Mouse (Mus musculus) NIH3T3 (cell line): ENCODE results near the gene Fam193a.
A peak's percentile ranks its signal among the peaks of the same experiment; 100 is the strongest.

Experiments used
- DNase-seq: peaks from one replicate; pipeline ENCODE4 v3.0.0-alpha.2; 2012; ENCODE audit warnings: low read depth

Fam193a gene

DNA sequence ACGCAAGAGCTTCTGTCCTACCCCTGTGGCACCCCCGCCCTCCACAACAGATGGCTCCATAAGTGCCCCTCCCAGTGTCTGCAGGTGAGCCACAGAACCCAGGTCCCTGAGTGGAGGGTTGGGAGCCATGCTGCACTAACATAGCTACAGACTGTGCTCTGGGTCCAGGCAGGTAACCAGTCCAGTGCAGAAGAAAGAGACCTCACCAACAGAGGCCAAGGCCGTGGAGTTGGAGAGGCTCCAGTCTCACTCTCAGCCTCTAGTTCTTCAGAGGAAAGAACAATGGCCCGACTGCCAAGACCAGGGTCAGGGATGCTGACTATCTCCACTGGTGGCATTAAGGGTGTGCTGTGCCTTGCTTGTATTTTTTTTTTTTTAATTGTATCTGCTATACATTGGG, 91.6 kb downstream of the Fam193a start:
- DNase-seq = no peak

DNA sequence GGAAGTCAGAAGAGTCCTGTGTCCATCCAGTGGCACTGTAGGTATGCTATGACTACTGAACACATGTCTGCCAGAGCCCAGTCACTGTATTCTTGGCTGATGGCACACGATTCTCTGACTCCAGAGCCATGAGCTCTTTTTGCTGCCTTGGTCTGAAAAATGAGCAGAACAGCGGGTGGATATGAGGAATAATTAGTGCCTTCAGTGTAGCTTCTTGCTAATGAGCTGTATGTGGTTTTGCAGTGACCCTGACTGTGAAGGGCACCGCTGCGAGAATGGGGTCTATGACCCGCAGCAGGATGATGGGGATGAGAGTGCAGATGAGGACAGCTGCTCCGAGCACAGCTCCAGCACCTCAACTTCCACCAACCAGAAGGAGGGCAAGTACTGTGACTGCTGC, 92.1 kb downstream of the Fam193a start:
- no peak for DNase-seq

DNA sequence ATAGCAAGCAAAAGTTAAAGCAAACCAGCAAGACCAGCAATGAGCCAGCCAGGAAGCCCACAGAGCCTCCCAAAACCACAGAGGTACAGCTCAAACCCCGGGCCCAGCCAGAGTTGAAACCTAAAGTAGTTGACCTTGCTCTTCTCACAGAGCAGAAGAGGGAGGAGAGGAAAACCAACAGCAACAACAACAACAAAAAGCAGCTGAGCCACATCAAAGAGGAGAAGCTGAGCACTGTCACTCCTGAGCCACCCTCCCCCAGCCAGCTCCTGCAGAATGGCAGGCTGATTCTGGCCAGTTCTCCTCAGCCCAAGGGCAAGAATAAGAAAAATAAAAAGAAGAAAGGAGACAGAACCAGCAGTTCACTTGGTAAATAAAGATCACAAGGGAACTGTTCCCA, 96.3 kb downstream of the Fam193a start:
- no peak for DNase-seq

DNA sequence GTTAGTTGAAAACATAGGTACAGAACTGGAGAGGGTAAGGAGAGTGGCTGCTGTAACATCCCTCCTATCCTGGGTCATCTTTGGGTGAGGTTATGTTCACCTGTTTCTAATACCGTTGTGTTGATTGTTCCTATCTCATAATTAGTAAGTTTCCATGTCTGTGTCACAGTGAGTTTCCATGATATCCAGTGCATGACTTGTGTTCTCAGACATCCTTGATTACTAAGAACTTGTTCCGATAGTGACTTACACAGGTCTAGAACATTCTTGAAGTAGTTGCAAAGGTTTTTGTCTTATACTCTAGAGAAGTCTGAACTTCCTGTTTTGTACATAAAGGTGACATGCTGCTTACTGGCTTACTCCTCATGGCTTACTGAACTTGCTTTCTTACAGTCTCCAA, 96.9 kb downstream of the Fam193a start:
- no peak for DNase-seq

DNA sequence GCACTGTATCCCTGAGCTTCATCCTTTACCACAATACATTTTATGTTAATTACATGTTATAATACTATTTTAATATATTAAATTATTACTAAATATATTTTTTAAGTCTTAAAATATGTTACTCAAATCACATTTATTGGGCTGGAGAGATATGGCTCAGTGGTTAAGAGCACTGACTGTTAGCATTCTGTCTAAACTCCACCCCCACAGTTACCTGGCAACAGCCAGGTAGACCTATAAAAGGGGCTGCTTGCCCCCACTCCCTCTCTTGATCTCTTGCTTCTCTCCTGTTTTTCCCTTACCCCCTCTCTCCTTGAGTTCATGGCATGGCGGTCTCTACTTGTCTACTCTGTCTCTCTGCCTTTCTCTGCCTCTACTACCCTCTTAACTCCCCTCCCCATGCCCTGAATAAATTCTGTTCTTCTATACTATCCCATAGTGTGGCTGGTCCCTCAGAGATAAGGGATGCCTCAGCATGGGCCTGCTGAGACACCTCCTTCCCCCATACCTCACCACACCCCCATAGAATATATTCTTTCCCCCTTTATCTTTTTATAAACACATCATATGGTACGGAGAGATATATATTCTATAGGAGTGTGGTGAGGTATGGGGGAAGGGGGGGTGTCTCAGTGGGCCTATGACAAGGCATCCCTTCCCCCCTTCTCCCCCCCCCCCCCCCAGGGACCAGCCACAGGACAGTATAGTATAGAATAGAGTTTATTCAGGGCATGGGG, 98.5 kb downstream of the Fam193a start:
- DNase-seq = no peak

DNA sequence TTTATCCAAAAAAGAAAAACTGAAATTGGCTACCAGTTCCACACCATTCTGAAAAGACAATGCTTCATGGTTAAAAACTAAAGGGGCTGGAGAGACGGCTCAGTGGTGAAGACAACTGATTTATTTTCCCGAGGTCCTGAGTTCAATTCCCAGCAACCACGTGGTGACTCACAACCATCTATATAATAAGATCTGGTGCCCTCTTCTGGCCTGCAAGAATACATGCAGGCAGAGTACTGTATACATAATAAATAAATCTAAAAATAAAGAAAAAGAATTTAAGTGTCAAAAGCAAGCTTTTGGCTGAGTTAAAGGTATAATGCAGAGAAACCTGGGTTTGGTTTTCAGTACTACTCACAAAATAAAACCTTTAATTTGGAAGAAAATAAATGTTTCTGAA, 111.2 kb downstream of the Fam193a start:
- DNase-seq = peak; percentile 43

DNA sequence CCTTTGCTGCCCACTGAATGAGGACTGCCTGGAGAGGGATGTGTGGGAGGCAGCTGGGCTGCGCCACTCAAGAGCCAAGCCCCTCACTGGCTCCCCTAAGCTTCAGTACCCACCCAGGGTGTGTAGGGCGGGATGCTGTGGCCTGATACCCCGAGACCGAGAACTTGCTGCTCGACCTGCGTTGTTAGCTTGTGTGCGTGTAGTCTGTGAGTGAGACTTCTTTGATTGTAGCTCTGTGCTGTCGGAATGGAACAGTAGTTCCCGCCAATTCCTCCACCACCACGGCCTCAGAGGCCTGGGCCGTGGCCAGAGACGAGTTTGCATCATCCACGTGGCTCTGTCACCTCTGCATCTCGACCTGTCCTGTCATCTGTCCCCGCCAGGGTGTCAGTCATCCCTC, 116.0 kb downstream of the Fam193a start:
- no peak for DNase-seq

DNA sequence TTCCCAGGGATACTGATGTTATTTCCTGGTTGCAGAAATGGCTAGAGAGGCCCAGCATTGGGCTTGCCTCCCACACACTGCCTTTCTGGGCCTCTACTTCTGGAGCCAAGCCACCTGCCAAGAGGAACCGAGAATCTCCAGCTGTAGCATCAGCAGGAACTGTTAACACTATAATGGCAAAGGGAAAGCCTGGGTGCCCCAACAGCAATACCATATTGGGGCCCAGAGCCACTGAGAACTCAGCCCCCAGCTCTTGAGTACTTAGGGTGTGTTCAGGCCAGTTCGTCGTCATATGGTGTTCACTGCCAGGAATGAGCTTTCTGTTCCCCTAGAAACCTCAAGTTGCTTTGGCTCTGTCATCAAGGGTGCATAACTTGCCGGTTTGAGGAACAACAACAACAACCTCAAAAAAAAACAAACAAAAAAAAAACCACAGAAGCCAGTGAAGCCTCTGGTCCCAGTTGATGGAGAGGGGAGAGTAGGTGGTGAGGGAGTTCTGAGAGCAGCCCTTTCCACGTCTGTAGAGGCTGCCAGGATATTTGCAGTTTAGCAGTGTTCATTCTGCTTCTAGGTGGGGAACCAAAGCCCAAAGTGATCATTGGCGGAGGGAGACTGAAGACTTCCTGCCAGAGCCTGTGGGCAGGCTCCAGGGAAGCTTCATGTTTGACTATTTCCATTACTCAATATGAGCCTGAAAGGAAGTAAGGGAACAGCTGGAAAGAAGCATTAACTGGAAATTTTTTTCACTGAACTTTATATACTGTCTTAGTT, 117.8 kb downstream of the Fam193a start:
- no peak for DNase-seq

DNA sequence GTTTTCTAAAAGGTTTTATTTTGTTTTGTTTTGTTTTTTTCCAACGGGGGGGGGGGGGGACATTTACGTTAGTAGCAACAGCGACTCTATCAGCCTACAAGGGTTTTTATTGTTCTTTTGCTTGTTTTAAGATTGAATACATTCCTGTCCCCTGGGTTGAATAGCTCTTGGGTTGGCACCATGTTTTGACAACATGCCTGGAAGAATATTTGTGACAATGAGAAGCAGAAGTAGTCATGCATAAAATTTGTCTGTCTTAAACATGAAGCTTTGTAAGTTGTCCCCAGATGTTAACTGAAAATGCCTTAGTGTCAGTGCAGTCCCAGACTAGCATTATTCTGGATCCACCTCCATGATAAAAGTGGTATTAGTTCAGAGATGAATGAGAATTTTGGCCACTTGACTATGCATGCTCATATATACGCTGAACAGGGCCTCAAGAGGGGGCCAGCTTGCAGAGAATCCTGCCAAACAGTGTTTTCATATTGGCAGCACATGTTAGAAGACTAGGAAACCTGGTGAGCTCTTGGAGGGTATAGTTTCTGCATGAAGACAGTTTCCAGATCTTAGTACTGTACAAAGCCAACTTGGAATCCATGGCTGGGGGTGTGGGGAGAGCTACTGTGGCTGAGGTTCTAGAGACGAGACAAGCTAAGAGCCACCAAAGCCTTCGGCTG, 119.1 kb downstream of the Fam193a start:
- no peak for DNase-seq

DNA sequence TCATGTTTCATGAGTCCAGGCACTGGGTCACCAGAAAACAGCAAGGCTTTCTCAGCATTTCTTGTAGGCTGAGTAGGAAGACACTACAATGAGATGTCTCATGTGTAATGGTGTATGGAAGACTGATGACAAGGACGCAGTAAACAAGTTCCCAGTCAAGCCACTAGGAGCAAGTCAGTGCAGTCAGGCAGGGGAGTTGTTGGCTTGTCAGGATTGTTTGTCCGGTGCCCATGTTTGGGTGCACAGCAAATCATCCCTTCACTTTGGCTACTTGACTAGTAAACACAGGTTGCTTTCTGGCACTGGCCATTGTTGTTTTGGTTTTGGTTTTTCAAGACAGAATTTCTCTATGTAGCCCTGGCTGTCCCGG, 119.7 kb downstream of the Fam193a start:
- DNase-seq = no peak

DNA sequence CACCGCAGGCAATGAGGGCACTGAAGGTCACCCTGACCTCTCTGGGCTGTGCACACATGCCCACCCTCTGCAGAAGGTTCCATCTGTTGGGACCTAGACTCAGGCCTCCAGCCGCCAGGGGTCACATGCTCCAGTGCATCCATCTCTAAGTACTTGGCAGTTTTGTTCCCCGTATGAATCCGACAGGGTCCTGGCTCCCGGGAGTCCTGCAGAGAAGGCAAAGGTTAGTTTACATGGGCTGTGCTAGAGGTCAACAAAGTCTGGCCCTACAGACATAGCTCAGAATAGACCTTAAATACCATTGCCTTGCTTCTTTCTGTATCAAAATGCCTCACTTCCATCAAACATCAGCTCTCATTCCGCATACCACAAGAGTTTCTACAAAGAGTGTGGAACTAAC, 127.0 kb downstream of the Fam193a start:
- no peak for DNase-seq

DNA sequence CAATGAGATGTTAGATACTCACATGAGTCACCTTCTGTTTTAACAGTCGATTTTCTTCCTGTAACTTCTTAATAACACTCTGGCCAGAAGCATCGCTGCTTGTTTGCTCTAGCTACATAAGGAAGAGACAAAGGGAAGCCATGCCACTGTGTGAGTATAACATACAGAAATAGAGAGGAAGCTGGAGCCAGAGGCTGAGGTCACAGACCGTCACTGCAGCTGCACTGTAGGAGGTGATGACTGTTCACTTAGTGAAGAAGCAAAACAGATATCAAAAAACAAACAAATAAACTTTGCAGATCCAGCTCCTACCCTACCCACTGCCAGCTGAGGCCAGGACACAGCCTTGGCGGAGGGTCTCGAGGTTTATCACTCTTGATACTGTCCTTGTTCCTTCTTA, 131.2 kb downstream of the Fam193a start:
- DNase-seq = no peak

DNA sequence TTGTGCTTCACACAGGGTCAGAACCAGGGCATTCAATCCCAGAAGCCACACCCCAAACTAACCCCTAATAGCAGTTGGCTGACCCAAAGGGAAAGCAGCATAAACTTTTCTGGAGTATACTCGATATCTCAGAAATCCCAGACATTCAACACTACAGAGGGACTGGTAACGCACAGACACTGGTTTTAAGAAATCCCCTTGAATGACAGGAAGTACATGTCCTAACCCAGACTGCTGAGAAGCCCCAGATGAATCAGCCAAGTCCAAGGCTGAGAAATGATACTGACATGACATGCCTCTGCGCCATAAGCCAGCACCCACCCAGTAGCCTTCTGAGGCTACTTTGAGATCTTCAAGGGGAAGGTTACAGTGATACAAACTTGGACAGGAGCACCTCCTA, 131.9 kb downstream of the Fam193a start:
- DNase-seq = no peak

DNA sequence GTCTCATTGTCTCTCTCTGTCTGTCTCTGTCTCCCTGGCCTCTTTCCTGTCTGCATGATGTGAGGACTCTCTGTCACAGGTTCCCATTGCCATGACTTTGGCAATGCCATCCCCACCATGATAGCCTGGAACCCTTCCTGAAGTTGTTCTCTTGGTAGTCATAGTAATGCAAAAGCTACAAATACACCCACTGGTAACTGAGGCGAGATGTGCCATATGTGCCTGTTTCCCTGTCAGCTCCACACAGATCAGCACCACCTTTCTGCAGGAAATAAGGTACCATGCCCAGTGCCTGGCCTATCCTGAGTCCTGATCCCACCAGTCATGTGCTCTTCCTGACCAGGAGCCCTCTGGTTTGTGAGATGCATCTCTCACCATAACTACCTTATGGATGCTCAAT, 132.7 kb downstream of the Fam193a start:
- DNase-seq = no peak

DNA sequence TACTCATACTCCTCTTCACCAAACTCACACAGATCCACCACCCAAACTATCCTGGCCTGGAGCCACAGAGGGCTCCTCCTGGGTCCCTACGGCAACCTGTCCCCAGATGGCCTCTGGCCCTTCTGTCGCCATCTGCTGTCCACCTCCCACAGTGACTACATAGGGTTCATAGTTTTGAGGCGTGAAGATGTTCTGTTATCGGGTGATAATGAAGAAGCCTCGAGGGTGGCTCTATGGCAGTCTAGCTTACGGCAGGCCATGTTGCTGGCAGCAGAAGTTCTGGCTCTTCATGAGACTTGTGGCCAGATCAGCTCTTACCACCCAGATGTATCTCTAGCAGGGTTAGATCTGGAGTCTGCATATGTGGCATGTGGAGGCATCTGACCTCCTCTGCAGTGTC, 133.1 kb downstream of the Fam193a start:
- no peak for DNase-seq

DNA sequence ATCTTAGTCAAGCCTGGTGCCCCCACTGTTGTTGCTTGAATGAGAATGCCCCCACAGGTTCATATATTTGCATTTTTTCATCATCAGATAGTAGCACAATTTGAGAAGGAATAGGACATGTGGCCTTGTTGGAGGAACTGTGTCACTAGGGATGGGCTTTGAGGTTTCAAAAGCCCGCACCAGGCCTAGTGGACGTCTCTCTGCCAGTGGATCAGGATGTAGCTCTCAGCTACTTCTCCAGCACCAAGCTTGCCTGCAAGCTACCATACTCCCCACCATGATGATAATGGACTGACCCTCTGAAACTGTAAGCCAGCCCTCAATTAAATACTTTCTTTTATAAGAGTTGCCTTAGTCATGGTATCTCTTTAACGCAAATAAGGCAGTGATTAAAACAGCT, 142.8 kb downstream of the Fam193a start:
- no peak for DNase-seq

DNA sequence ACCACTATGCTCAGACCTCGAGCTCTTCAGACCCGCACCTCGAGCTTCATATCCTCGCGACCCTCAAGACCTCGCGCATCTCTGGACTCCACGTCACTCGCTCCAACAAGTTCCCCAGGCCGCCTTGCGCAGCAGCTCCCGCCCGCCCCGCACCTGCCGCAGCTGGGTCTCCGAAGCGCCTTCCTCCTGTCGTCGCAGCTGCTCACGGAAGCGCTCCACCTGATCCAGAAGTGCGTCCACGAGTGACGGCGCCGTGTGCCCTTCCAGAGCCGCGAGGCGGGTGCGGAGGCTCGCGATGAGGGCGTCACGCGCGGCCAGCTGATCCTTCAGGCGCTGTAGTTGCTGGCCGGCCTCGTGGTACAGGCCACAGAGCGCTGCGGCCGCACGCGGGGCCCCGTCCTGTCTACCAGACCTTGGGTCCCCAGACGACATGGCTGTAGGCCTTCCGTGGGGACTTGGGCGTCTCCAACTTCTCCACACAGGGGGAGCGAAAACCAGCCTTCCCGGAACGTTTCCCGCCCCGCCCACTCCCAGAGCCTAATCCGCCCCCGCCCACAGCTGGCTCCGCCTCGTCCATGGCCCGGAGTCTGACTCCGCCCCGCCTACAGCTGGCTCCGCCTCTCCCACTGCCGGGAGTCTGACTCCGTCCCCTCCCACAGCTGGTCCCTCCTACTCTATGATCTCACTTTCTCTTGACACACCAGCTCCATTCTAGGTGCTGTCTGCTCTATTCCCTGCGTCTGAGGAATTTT, 143.9 kb downstream of the Fam193a start, which contains the start of gene Tnip2:
Gene Tnip2, minus strand, starts transcription at position 526 of the 752 bp plus-strand sequence.
- peak; percentile 98 for DNase-seq

DNA sequence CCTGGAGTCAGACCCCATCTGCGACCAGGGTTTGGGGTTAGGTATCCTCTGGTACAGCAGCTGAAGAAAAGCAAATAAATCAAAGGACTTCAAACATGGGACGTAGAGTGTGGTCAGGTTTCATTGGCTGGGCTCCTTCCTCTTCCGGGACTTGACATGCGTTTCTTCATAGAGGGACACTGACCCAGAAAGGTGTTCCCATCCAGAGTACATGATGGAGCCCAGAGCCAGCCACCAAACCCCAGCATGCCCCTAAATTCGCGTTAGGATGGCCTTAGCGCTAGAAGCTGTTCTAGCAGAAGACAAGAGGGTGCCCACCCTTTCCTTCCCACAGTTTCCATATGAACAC, 144.5 kb downstream of the Fam193a start:
- no peak for DNase-seq

DNA sequence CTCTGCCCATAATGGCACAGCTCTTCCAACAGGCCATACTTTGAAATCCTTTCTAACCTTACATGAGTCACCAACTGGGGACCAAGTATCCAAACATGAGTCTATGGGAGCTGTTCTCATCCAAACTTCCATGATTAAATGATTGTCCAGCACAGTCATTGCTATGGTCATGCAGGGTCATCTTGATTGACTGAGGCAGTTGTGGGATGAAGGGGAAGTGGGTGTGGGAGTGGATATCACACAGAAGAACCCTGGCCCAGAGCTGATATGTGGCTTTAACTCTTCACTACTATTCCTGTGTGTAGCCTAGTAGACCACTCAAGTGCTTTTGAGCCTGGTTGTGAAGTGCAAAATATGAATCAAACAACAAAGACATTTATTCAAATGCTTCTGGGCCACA, 145.4 kb downstream of the Fam193a start:
- DNase-seq = no peak

DNA sequence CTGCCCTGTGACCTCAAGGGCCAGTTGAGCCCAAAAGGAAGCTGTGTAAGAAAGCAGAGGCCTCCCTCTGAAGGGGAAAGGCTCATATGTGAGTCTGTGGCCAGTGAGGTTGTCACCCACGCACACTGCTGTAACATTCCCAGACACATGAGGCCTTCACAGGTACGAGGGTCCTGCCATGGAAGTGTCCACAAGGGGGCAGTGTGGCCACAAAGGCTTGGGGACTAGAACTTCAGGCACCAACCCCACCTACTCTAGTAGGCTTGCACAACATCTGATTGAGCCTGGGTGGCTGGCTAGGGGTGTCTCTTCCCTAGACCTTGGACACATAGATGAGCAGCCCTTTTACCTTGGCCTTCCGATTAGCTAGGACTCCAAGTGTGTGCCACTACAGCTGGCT, 148.2 kb downstream of the Fam193a start:
- DNase-seq = peak; percentile 89

DNA sequence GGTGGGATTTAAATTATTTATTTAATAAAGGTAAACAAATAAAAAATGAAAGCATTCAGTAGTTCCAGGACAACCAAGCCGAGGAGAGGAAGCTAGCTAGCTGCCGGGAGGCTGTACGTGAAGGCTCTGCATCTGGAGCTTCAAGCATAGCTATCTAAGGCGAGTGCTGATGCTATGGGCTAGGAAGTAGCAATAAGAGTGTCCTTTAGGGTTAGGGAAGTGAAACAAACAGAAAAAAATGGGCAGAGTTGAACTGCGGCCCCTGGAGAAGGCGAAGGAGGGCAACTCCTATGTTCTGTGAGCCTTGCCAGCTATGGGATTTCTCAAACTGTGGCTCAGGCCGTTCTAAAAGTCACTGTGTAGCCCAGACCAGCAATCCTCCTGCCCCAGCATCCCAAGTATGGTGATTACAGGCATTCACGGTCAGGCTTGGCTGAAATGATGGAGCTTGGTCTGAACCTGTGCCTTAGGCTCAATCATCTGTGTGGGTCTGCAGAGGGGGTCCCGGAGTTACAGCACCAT, 149.7 kb downstream of the Fam193a start:
- no peak for DNase-seq

DNA sequence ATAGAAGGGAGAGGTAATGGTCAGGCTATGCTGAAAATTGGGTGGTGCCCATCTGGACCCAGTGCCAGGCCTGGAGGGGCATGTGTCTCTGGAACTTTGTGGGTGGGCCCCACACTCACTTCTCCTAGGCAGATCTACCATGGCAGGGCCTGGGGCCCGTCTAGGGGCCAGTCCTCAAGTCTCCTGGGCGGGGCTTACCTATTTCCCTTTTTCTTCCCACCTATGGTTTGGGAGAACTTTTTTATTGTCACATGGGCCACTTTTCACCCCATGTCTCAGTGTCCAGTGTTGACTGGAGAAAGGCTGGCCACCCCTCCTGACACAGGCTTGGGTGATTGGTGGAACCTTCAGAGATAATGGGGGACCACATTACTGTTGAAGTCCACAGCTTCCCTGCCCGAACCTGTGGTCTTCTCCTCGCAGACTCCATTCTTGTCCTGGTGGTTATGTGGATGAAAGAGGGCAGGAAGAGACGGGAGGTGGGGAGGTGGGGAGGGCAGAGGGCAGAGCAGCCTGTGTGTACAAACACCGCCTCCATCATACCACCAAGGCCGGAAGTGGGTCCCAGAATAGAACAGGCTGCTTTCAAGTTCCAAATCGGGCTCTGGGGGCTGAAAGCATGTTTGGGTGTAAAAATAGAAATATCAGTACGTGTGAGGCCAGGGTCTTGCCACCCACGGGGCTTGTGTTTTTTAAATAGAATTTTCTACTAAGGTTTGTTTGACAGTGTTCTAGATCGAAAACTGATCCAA, 150.9 kb downstream of the Fam193a start:
- DNase-seq = no peak
